Mouse (Mus musculus) hematopoietic multipotent progenitor cell, adult 10-12 weeks (in vitro differentiated cells): ENCODE data around the gene Bcdin3d. TPM values are rescaled to one million over a fixed set of nuclear protein-coding genes. Genes with fewer than 3 reads are reported as not detected.

ENCODE experiments used
- polyA plus RNA-seq: library from polyadenylated mRNA; stranded (reverse); fragments of >175 nt; gene quantifications from 2 replicates; pipeline ENCODE4 v1.2.3, GENCODE M21; 2012; ENCODE audit warnings: low replicate concordance

Gene Bcdin3d
- polyA plus RNA-seq: 8.0 and 15.4 TPM in 2 replicates

DNA sequence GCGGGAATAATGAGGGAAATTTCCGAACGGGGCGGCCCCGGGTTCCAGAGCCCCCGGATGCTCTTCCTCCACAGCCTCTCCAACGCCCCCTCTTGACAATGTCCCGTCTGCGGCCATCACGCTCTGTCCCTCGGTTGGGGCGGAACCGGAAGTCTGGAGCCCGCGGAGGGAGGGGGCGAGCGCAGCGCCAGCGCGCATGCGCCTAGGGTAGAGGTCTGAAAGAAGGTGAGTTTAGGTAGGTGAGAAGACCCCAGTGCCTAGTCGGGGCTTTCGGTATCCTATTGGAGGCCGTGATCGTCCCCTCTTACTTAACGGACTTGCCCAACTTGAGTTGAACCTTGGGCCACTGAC lies at the start of gene Bcdin3d:
TSS of gene Bcdin3d (minus strand) at position 155 of the 351 bp plus-strand sequence.

DNA sequence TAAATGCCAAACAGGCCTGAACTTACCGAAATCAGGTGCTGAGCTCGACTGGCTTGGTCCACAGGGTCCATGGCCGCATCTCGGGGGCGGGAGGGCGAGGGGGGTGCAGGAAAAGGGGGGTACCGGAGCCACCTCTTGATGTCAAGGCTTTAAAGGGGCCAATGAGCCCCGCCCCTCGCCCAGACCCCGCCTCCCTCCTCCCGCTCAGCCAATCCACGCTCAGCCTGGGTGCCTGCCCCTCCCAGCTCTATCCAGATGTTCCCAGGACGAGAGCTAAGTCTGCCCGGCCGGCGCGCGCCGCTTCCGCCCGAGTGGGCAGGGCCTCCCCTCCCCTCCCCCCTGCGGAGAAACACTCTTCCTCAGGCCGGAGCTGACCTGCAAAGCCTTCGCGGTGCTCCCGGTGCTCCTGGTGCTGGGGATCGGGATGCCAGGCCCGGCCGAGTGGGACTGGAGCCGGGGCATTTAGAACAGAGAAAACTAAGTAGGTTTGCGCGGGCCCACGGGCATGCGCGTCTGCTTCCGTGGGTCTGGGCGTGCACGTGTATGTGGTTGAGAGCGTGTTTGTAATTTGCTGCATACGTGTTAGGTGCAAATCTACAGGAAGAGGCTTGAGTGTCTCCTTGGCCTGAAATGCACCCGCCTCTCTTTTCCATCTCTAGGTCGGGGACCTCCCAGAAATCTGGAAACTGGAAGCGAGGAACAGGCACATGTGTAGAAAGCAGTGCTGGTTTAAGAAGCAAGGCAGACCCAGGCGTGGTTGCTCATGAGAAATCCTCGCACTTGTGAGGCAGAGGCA lies 16.7 kb downstream of the Bcdin3d start, which contains the start of gene Nckap5l:
TSS of gene Nckap5l (minus strand) at position 143 of the 796 bp plus-strand sequence.

Other genes starting within 250 kb of the Bcdin3d start
- 1.5 and 1.7 TPM in 2 replicates for gene Kcnh3, start 249.9 kb downstream of the Bcdin3d start, polyA plus RNA-seq
- 94.4 and 134 TPM in 2 replicates for gene Mcrs1, start 222.8 kb downstream of the Bcdin3d start, polyA plus RNA-seq
- gene Prpf40b, start 179.6 kb downstream of the Bcdin3d start, polyA plus RNA-seq: 26.5 and 52.4 TPM in 2 replicates
- gene Fam186b, start 178.8 kb downstream of the Bcdin3d start, polyA plus RNA-seq: 0.10 TPM in 1 of 2 replicates, not detected in the other
- gene Fmnl3, start 104.2 kb downstream of the Bcdin3d start, polyA plus RNA-seq: 32.9 and 50.9 TPM in 2 replicates
- 269 and 344 TPM in 2 replicates for gene Tmbim6, start 81.8 kb downstream of the Bcdin3d start, polyA plus RNA-seq
- 29.9 and 69.3 TPM in 2 replicates for gene Nckap5l, start 17.0 kb downstream of the Bcdin3d start, polyA plus RNA-seq
- 0.02 TPM in 1 of 2 replicates, not detected in the other for gene Faim2, start 53.4 kb upstream of the Bcdin3d start, polyA plus RNA-seq
- gene Aqp2, start 104.3 kb upstream of the Bcdin3d start, polyA plus RNA-seq: not detected in 2 replicates
- not detected in 2 replicates for gene Aqp5, start 116.1 kb upstream of the Bcdin3d start, polyA plus RNA-seq
- gene Aqp6, start 126.7 kb upstream of the Bcdin3d start, polyA plus RNA-seq: not detected in 2 replicates
- gene Racgap1, start 176.9 kb upstream of the Bcdin3d start, polyA plus RNA-seq: 2.9 and 10.5 TPM in 2 replicates
- 0.12 and 0.14 TPM in 2 replicates for gene Asic1, start 195.6 kb upstream of the Bcdin3d start, polyA plus RNA-seq
- 40.5 and 45.4 TPM in 2 replicates for gene Smarcd1, start 227.4 kb upstream of the Bcdin3d start, polyA plus RNA-seq
- gene Gm17349, start 230.8 kb upstream of the Bcdin3d start, polyA plus RNA-seq: 9.8 and 58.8 TPM in 2 replicates
- gene Gpd1, start 242.8 kb upstream of the Bcdin3d start, polyA plus RNA-seq: 10.7 and 22.7 TPM in 2 replicates